Mouse (Mus musculus) embryonic fibroblast, embryonic 13.5 days (primary cell): ENCODE measurements at regions not wholly inside any gene's neighbourhood (a gene's known extent, or its start where the extent isn't known, plus 50 kb on each side); places are given as distances from the start of the nearest gene placed in this dataset.

Experiments used
- H3K27ac ChIP-seq: 2 replicates; pipeline ENCODE4 v1.5.1; 2012; ENCODE audit warnings: low read length, control low read depth, inconsistent platforms; ENCODE audit not compliant: insufficient read depth
- H3K4me1 ChIP-seq: 2 replicates; pipeline ENCODE4 v1.6.1; 2011; ENCODE audit warnings: low read length; ENCODE audit not compliant: control insufficient read depth, insufficient read depth
- H3K4me3 ChIP-seq: 2 replicates; pipeline ENCODE4 v1.5.1; 2011; ENCODE audit warnings: mild to moderate bottlenecking, control low read depth, low read length; ENCODE audit not compliant: insufficient read depth
- CTCF ChIP-seq: IDR thresholded peaks from 2 replicates; pipeline ENCODE4 v1.5.1; 2011; ENCODE audit warnings: mild to moderate bottlenecking, control low read depth, low read length, moderate library complexity, borderline replicate concordance; ENCODE audit not compliant: insufficient read depth
- POLR2A ChIP-seq: IDR thresholded peaks from 2 replicates; pipeline ENCODE4 v1.6.1; 2011; ENCODE audit warnings: low read depth, mild to moderate bottlenecking, control low read depth, low read length, moderate library complexity

DNA sequence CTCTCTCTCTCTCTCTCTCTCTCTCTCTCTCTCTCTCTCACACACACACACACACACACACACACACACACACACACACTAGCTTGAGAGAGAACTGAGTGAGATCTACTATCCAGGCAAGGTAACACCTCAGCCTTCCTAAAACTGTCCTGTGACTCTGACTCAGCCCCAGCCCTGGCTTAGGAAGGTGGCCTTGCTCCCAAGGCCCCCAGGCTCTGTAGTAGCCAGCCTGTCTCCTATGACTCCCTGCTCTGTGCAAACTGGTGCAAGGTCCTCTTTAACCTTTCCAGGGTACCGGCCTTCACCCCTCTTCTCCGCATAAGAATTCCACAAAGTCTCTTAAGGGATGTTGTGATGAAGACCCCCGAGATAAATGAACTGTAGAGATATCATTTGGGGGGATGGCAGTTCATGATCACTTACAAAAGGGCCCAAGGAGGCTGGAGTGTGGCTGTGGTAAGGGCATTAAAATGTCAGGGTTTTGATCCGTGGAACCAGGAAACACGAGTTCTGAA lies 114.1 kb downstream of the Erv3 start:
- Histone ChIP-seq H3K4me1 (no peaks in the 10 kb centered on the region), H3K4me3 (no peak overlapping the region), H3K27ac (no peak overlapping the region)
- TF ChIP-seq CTCF (no peak), POLR2A (no peak)

GRCm38 (mm10) chr2:131744957-131745356 lies 114.6 kb downstream of the Erv3 start:
- TF ChIP-seq POLR2A (no peak), CTCF (no peak)
- H3K4me1 ChIP-seq = no peaks in the 10 kb centered on the region
- H3K4me3 ChIP-seq = no peak overlapping the region
- no peak overlapping the region for H3K27ac ChIP-seq

DNA sequence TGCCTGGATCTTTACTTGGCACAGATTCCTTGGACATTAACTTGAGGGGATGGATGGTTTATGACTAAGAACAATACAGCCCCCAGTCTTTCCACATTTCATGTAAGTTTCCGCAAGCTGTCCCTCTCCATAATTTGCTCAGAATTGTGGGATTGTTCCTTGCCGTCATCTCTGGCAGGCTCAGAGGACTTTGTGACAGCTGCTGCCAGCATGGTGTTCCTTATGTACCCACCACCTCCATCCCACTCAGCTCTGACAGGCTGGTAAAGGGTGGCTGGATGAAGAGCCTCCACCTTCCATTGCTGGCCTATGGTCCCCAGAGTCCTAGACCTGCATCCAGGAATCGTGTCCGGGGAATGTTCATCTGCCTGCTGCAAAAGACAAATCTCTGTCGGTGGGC lies 119.1 kb downstream of the Erv3 start:
- no peak overlapping the region for H3K27ac ChIP-seq
- no peak for TF ChIP-seq CTCF
- TF ChIP-seq POLR2A = no peak
- no peaks in the 10 kb centered on the region for H3K4me1 ChIP-seq
- H3K4me3 ChIP-seq = no peak overlapping the region

- Histone ChIP-seq H3K4me3 (no peak overlapping the region), H3K27ac (no peak overlapping the region), H3K4me1 (no peaks in the 10 kb centered on the region)
- no peak for TF ChIP-seq POLR2A
- TF ChIP-seq CTCF = no peak
These were observed 120.5 kb downstream of the Erv3 start for GRCm38 (mm10) chr2:131739022-131739421.

DNA sequence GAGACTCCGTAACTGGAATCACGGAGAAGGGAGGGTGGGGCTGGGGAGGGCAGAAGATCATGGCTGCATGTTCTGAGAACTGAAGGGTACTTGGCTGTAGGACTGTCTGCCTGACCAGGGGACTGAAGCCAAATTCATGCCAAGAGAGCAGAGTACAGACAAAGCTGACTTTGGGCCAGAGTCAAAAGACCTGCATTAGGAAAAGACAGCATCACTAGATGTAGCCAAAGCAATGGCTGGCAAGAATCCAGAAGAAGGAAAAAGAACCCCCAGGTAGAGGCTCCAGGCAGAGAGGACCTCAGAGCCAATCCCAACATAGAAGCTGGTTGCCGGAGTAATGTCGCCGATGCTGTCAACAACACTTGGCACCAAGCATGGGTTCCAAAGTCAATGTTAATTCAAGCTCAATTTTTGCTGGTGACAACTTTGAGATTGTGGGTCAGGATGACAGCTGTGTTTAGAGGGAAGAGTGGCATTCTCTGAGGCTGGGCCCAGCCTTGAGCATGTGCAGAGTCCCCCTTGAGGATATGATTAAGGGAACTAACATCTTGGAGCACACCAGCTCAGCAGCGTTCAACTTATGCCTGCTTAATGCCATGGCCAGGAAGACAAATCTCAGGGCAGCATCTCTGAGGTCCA lies 124.7 kb downstream of the Erv3 start:
- Histone ChIP-seq H3K4me3 (no peak overlapping the region), H3K27ac (no peak overlapping the region), H3K4me1 (no peaks in the 10 kb centered on the region)
- no peak for TF ChIP-seq POLR2A
- no peak for TF ChIP-seq CTCF

GRCm38 (mm10) chr2:131726533-131726932 lies 133.0 kb downstream of the Erv3 start:
- H3K27ac ChIP-seq = no peak overlapping the region
- no peaks in the 10 kb centered on the region for H3K4me1 ChIP-seq
- no peak overlapping the region for H3K4me3 ChIP-seq
- no peak for TF ChIP-seq CTCF
- TF ChIP-seq POLR2A = no peak

DNA sequence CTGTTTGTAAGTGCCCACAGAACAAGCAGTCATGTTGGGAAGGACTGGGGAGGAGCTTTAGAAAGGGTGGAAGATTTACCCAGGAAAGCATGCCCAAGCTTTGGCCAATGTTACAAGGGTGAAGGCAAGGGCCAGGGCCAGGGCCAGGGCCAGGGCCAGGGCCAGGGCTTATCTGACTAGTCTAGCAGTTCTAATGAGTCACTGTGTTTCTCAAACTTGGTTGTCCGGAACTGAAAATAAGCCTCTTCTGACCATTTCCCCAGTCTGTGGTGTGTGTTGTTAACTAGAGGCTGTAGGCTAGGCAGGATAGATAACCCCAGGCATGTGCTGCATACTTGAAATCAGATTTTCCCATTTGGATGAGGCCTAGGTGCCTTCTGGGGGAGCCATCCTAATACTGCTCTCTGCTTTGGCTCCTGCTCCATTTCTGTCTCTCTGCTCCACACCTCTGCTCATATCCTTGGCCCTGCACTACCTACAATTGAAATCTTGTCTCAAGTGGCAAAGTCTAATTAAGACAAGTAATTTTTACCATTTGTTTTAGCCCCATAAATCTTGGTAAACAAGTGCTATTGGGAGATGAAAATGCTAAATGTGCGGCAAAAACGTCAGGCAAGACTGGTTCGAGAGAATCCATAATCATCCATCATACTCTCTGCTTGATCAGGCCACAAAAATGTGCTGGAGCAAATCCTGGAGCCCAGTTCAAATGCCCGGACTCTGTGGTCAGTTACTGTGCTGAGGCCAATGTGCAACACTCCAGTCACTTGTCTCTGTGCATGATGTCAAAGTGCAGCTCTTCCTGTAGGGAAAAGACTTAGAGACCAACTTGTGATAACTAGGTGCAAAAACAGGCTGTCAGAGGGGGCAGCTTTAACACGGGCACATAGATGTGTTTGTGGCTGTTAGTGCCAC lies 137.7 kb downstream of the Erv3 start:
- no peak overlapping the region for H3K4me3 ChIP-seq
- 0 out of 2 replicates have a peak, but pooled peaks cover under 1% of the 10 kb centered on the region for H3K4me1 ChIP-seq
- TF ChIP-seq POLR2A (no peak), CTCF (no peak)
- H3K27ac ChIP-seq = peak overlapping the region; percentile 53

DNA sequence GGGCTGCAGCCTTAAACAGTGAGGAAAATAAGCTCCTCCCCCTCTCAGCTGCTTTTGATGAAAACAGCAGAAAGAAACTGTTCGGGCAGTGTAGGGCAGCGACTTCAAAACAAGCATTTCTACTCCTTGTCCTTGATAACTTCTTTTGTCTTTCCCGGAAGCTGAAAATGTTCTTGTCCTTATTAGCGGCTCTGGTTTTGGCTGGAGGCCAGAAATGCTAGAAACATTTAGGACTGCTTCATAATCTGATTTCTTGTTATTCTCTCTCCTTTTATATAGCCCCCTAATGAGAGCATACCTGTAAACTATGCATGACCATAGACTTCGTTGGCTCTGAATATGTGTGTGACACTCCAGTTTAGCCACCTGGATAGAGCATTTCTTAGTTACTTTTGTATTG lies 142.0 kb downstream of the Erv3 start:
- H3K4me3 ChIP-seq = no peak overlapping the region

GRCm38 (mm10) chr2:131716841-131717240 lies 142.7 kb downstream of the Erv3 start:
- TF ChIP-seq CTCF (no peak), POLR2A (no peak)
- Histone ChIP-seq H3K4me1 (peaks cover 5% of the 10 kb centered on the region; the same call in 1 of the 2 replicates), H3K4me3 (no peak overlapping the region), H3K27ac (peak overlapping the region; percentile 67)

More for the DNA sequence above, 142.0 kb downstream of the Erv3 start:
- TF ChIP-seq CTCF = no peak
- no peak for TF ChIP-seq POLR2A
- peak overlapping the region; percentile 84 for H3K27ac ChIP-seq
- peaks cover 3% of the 10 kb centered on the region; the same call in 1 of the 2 replicates for H3K4me1 ChIP-seq
